Mouse (Mus musculus) inflammation-experienced regulatory T-cells (primary cell): ENCODE data around the gene Sumo2. TPM values are rescaled to one million over a fixed set of nuclear protein-coding genes. Genes with fewer than 3 reads are reported as not detected.

Experiments
- polyA plus RNA-seq, 2 experiments: library from polyadenylated mRNA; unstranded; fragments of 100-300 nt; shearing (Covaris generic); gene quantifications; one replicate each; pipeline ENCODE4 v1.2.1; 2017

Gene Sumo2
- 100 to 1,000 TPM; 672 to 692 TPM for polyA plus RNA-seq

DNA sequence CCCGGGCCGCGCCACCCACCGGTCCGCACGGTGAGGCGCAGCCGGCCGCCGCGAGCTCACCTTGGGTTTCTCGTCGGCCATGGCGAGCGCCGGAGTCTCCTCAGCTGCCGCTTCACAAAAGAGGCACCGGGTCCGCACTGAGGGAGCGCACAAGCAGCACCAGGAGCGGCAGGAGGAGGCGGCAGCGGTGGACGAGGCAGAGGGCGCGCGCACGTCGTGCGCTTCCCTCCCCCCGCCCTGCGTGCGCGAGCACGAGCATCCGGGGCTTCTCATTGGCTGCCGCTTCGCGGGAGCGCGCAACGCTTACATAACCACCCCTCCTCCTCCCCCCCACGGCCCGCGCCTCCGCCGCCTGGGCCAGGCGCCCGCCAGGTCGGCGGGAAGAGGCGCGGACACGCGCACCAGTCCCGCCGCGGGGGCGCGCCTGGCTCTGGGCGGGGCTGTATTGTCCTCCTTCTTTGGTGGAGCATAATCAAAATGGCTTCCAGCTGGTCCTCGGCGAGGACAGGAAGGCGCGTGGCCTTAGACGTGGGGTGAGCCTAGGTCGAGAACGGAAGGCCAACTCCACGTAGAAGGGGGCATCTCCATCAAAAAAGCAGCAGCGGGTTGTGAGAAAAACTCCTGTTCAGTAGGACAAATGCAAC lies at the start of gene Sumo2:
Gene Sumo2, minus strand, starts transcription at position 239 of the 644 bp plus-strand sequence.

GRCm38 (mm10) chr11:115564064-115564809 lies 28.2 kb upstream of the Sumo2 start, which contains the start of gene Nup85:
TSS of gene Nup85 (plus strand) at chr11:115564434.

DNA sequence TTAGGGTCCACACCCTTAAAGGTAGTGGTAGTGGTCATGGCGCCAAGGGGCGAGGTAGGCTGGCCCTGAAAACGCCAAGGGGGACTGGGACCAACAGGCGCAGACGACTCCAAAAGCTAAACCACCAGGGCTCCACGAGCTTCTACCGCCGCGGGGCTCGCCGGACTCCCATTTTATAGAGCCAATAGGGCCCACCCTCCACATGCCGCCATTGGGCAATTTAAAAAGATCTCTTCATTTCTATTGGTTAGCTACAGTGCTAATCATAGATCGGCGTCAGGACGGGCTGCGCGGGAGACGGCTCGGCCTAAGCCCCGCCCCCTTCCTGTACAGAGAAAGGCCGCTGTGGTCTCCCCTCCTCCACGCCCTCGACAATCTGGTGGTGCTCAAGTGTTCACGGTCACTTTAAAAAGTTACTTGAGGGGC lies 21.8 kb downstream of the Sumo2 start, which contains the start of gene Jpt1:
Gene Jpt1, minus strand, starts transcription at position 150 of the 426 bp plus-strand sequence.

GRCm38 (mm10) chr11:115491356-115492083 lies 44.6 kb downstream of the Sumo2 start, which contains the start of gene Nt5c:
TSS of gene Nt5c (minus strand) at chr11:115491862.

GRCm38 (mm10) chr11:115475025-115475757 lies 60.9 kb downstream of the Sumo2 start, which contains the start of gene Armc7:
TSS of gene Armc7 (plus strand) at chr11:115475667.

Other genes starting within 250 kb of the Sumo2 start
- 1 to 10 TPM in 1 of 2 experiments, under 1 TPM in 1; 0.87 to 1.1 TPM for gene Fads6, start 238.6 kb downstream of the Sumo2 start, polyA plus RNA-seq
- not detected for gene Otop2, start 229.1 kb downstream of the Sumo2 start, polyA plus RNA-seq
- not detected for gene Ush1g, start 214.2 kb downstream of the Sumo2 start, polyA plus RNA-seq
- gene Otop3, start 201.5 kb downstream of the Sumo2 start, polyA plus RNA-seq: under 1 TPM in 1 of 2 experiments, not detected in 1; 0.89 TPM
- 1 to 10 TPM; 6.2 to 9.8 TPM for gene Hid1, start 168.5 kb downstream of the Sumo2 start, polyA plus RNA-seq
- under 1 TPM in 1 of 2 experiments, not detected in 1; 0.24 TPM for gene Cdr2l, start 154.4 kb downstream of the Sumo2 start, polyA plus RNA-seq
- gene Mrpl58, start 132.5 kb downstream of the Sumo2 start, polyA plus RNA-seq: 100 to 1,000 TPM; 140 TPM
- gene Atp5h, start 116.3 kb downstream of the Sumo2 start, polyA plus RNA-seq: 100 to 1,000 TPM; 599 to 724 TPM
- 10 to 100 TPM; 53.6 to 95.0 TPM for gene Kctd2, start 116.1 kb downstream of the Sumo2 start, polyA plus RNA-seq
- gene Trim80, start 95.7 kb downstream of the Sumo2 start, polyA plus RNA-seq: under 1 TPM in 1 of 2 experiments, not detected in 1; 0.15 TPM
- gene Slc16a5, start 73.8 kb downstream of the Sumo2 start, polyA plus RNA-seq: 10 to 100 TPM in 1 of 2 experiments, 1 to 10 TPM in 1; 5.5 to 33.6 TPM
- gene Armc7, start 60.6 kb downstream of the Sumo2 start, polyA plus RNA-seq: 100 to 1,000 TPM in 1 of 2 experiments, 10 to 100 TPM in 1; 98.8 to 112 TPM
- 100 to 1,000 TPM; 323 to 410 TPM for gene Nt5c, start 44.4 kb downstream of the Sumo2 start, polyA plus RNA-seq
- 100 to 1,000 TPM; 464 to 578 TPM for gene Jpt1, start 21.9 kb downstream of the Sumo2 start, polyA plus RNA-seq
- gene Nup85, start 28.2 kb upstream of the Sumo2 start, polyA plus RNA-seq: 100 to 1,000 TPM in 1 of 2 experiments, 10 to 100 TPM in 1; 76.0 to 110 TPM
- 10 to 100 TPM; 59.7 to 74.7 TPM for gene Mrps7, start 67.6 kb upstream of the Sumo2 start, polyA plus RNA-seq
- 10 to 100 TPM; 52.9 to 57.6 TPM for gene Gga3, start 67.8 kb upstream of the Sumo2 start, polyA plus RNA-seq
- gene Mif4gd, start 76.7 kb upstream of the Sumo2 start, polyA plus RNA-seq: 100 to 1,000 TPM; 163 to 252 TPM
- gene Slc25a19, start 92.0 kb upstream of the Sumo2 start, polyA plus RNA-seq: 10 to 100 TPM; 54.4 to 75.9 TPM
- 100 to 1,000 TPM; 209 to 232 TPM for gene Grb2, start 172.3 kb upstream of the Sumo2 start, polyA plus RNA-seq
- gene Tmem94, start 229.2 kb upstream of the Sumo2 start, polyA plus RNA-seq: 10 to 100 TPM; 22.2 to 29.1 TPM